Mouse (Mus musculus): ENCODE measurements around the gene Aip. TPM values are rescaled to one million over a fixed set of nuclear protein-coding genes. Genes with fewer than 3 reads are reported as not detected.

The Aip gene
- 35.7 and 52.1 TPM in 2 replicates for total RNA-seq (2015; ENCODE audit: low replicate concordance)
- 20.9 and 49.9 TPM in 2 replicates for total RNA-seq (2017; ENCODE audit: low replicate concordance)

DNA sequence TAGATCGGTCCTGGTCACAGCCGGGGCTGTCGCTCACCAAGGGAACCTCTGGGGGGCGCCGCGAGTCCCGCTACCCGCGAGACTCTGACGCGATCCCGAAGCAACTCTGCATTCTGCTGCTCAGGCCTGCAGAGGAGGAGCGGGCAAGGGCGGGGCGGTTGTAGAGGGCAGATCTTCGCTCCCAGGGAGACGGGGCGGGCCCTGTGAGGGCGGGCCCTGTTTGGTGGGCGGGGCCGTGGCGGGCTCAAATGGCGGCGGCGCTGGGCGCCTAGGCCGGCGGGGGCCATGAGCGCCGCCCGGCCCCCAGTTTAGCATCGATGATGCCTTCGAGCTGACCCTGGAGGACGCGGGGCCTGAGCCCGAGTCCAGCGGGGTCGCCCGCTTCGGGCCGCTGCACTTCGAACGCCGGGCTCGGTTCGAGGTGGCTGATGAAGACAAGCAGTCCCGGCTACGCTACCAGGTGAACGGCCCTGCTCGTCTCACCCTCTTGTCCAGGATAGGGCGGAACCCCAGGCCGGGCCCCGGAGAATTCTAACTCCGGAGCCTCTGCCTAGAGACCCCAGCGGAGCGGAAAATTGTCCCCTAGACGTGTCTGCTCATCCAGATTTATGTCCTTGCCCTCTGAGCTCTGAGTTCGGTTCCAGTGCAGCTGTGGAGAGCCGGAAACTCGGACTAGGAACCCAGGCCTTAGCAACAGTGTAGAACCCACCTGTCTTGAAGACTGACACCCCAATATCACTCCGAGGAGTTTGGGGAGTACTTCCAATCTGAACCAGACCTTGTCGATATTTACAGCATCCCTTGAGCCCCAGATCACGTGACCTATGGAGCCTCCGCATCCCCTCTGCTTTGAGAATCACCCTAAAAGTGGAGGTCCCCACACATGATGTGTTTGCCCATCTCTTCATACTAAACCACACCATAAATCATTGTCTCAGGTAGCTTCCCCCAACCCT is at the start of gene Aip:
Gene Aip (minus strand): TSS at position 118 of the 956 bp plus-strand sequence.
- peak; percentile 72 for ATAC-seq (replicated peaks; ENCODE audit: low FRiP score, poor library complexity, severe bottlenecking)

DNA sequence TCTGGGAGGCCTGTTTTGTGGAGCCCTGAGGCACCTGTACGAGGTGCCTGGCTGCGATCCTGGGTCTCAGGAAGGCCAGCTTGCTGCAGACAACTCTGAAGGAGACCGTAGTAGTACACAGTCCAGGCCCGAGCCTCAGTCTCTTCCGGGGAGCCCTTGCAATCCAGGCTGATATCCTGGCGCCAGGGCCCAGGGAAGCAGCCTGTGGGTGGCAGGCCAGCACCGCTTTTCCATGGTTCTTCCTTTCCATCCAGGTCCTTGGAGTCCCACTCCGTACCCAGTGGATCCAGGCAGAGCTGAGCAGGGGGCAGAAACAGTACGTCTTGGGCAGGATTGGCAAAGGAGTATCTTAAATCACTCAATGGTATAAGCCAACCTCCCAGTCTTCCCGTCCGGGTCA is 47.3 kb upstream of the Aip start:
- no peak for ATAC-seq (replicated peaks; ENCODE audit: low FRiP score, poor library complexity, severe bottlenecking)

DNA sequence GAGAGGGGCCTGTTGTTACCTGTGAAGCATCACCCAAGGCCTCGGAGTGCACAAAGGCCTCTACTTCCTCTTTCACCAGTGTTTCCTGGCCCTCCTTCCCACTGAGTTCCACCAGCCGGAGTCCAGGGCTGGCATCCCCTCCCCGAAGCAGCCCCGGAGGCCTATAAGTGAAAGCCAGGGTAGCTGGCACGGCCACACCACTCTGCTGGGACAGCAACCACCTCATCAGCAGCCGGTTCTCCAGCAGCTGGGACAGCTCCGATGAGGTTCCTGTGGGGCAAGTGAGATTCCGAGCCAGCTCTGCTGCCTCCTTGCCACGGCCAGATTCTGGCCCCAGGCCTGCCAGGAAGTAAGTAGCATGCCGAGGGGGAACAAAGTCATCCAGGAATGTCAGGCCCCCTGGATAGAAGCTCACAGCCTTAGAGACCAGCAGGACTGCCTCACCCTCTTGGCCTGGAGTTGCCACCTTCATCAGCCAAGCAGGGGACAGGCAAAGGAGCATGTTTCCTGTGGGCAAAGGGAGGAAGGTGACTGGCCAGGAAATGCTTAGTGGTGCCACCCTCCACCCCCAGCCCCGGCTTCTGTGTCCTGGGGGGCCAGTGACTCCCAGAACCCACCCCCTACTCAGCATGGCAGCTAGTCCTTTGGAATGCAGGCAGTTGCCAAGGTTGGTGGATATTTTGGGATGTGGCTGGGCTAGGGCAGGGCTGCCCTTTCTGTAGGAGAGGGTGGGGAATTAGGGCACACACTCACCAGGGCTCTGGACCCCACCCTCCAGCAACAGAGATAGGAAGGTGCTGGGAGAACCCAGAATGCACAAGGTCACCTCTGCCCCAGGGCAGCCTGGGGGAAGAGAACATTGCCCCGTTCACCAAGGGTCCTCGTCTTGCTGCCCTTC is 46.0 kb upstream of the Aip start:
- ATAC-seq (replicated peaks; ENCODE audit: low FRiP score, poor library complexity, severe bottlenecking): no peak

DNA sequence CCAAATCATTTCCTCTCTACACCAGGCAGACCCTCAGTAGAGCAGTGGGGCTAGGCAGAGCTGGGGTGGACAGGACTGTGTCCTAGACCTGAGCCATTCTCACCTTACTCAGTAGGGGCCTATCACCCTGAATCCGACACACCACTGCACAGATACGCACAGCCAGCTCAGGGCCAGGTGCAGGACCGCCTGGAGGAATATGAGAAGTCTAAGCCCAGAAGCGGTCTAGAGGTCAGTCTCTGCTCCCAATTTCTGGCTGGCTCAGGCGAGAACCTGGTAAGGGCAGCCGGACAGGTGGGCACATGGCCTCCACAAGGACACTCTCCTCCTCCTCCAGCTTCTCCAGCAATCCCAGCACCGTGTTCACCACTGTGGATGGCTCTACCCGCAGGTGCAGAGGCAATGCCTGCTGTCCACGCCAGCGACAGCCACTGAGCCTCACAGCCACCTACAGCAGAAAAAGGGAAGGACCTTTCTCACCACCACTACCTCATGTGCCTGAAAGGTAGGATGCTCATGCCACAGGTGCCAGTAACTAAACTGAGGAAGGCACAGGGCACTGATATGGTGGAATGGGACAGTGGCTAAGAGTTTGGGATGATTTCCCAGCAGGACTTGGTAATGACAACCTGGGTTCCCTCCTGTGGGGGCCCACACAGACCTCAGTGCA is 45.2 kb upstream of the Aip start:
- ATAC-seq (replicated peaks; ENCODE audit: low FRiP score, poor library complexity, severe bottlenecking): no peak

DNA sequence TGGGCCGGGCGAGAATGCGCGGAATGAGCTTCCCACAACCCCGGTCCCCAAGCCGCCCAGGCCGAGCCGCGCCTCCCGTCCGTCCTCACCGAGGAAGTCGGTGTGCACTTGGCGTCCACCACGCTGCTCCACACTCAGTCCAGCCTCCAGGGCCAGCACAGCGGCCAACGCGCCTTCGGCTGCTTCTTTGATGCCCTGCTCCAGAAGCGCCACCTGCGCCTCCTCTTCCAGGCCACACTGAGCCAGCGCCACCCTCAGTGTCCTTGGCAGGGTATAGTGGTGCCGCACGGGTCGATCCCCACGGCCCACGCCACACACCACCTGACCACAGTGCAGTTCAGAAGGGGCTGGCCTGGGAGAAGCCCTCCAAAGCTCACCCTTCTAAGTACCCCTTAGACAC is 44.2 kb upstream of the Aip start:
- no peak; the same call in 1 of the 2 replicates for ATAC-seq (replicated peaks; ENCODE audit: low FRiP score, poor library complexity, severe bottlenecking)

DNA sequence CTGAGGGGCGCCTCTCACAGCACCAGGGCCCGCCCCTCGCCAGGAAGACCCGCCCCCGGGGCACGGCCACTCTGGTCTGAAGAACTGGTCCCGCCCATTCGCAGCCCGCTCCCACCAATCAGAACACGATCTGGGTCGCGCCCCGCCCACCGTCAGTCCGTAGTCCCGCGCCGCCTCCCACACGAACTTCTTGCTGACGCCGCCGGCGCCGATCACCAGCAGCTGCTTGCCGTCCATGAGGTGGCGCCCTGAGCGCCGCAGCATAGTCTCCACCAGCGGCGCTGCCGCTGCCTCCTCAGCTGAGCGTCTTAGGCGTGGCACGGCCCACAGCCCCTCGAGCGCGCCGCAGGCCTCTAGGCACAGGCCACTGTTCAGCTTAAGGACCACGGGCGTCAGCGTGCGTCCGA is 43.7 kb upstream of the Aip start:
- peak; percentile 94 for ATAC-seq (replicated peaks; ENCODE audit: low FRiP score, poor library complexity, severe bottlenecking)

DNA sequence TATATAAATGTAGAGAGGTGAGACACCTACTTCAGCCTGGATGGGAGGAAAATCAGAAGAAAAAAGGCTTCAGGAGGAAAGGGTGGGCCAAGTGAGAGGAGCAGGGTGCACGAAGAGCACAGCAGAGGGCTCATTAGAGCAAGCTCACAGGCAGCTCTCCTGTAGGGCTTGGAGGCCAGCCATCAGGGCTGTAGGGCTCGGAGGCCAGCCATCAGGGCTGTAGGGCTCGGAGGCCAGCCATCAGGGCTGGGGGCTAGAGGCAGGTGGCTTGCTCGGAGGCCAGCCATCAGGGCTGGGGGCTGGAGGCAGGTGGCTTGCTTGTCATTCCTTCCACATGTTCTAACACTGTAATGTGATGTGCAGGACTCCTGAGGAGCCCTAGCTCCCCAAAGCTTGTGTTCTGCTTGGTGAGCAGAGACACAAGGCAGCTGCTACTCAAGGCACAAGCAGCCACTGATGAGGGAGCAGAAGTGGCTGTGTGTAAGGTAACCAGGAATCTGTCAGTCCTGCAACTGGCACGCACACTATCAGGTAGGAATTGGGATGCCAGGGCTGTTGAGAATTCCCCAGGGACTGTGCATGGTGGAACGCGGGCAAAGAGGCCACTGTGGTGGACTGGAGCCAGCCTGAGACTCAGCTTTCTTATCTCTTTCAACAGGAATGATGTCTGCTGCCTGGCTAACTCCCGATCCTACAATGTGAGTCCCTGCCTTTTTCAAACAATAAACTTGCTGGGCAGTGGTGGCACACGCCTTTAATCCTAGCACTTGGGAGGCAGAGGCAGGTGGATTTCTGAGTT is 41.2 kb upstream of the Aip start:
- ATAC-seq (replicated peaks; ENCODE audit: low FRiP score, poor library complexity, severe bottlenecking): no peak

DNA sequence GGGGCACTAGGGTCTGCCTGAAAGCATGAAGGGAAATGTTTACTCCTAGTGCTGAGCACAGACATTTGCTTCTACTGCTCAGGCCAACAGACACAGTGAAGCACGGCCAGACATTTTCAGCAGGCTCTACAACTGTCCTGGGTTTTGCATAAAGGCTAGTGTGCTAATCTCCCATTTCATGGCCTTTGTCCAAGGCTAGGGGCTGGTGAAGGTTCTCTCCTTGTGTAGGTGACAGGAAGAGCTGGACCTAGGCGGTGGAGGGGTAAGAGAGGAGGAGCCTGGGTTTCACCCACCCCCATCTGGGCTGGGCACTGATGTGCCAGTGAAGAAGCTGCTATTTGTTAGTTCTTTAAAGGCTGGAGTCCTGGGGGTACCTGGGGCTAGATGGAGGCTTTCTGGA is 39.1 kb upstream of the Aip start:
- ATAC-seq (replicated peaks; ENCODE audit: low FRiP score, poor library complexity, severe bottlenecking): no peak

DNA sequence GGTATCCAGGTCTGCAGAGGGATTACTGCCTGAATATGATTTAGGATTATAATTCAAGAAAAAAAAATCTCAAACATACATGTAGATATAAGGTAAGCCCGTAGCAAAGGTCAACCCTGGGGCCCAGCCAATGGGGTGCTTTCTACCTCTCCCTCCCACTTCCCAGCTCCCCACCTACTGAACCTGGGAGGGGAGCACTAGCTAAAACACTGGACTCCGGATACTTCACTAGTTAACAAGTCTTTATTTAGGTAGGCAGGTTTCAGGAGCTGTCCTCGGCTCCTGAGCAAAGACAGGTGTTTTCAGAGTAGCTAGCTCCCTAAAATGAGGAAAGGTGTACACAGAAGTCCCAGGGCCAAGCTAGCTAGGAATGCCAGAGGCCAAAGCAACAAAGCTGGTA is 38.4 kb upstream of the Aip start:
- ATAC-seq (replicated peaks; ENCODE audit: low FRiP score, poor library complexity, severe bottlenecking): no peak

DNA sequence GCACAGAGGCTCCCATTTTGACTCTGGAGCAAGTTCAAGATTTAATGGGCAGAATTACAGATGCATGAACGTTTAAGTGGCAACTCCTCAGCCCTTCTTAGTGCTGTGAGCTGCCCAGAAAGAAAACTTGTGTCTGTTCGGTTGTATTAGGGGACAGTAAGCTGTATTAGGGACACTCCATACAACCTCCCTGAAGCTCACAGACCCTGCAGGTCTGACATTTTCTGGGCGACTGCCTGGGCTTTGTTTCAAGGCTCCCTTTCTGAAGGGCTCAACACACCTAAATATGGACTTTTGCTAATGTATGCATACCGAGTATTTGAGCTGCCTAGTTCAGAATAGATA is 37.9 kb upstream of the Aip start:
- no peak for ATAC-seq (replicated peaks; ENCODE audit: low FRiP score, poor library complexity, severe bottlenecking)

DNA sequence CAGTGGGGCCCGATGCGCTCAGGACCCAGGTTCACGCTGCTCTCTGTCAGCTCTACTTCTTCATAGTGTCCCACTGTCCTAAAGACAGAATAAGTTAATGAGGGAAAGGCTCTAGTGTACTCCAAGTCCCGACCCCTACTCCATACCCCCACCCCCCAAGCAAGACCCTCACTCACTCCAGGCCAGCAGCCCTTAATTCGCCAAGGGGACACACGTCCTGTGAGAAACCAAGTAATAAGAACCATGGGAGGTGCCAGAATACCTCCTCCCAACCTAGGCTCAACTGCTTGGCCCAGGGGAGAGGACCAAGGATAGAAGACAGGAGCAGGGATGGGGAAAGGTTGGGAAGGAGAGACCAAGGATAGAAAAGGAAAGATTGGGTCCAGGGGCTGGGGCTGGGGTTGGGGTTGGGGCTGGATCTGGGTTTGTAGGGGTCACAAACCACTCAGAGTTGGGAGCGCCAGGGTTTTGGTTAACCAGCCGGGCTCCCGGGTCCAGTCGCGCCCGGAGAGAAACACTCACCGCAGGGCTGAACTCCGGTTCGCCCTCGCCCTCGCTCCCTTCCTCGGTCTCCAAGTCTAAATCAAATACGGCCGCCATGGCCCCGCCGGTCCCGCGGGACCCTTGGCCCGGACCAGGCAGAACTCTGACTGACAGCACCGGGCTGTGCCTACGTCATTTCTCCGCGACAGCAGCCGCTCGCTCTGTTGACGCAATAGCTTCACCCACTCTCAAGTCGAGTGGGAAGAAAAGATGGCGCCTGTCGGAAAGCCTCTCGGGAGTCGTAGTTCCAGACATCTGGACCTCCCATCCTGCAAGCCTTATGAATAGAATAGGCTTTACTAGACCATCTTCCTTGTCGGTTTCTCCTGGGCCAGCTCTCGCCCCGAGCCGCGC is 37.2 kb upstream of the Aip start, which contains the start of gene Rps6kb2:
Gene Rps6kb2 (minus strand): TSS at position 709 of the 897 bp plus-strand sequence.
- peak; percentile 85 for ATAC-seq (replicated peaks; ENCODE audit: low FRiP score, poor library complexity, severe bottlenecking)

DNA sequence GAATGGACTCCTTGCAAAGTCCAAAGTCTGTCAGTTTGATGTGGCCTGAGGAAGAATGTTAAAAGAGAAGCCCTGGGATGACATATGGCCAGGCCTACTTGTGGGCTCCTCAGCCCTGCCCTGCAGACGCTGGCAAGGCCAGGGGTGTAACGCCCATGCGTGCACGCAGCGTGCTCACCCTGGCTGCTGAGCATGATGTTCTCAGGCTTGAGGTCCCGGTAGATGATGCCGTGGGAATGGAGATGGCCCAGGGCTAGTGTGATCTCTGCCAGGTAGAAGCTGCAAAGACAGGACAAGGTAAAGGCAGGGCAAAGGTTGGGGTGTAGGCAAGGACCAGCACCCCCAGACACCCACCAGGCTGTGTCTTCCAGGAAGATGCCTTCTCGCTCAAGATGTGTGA is 33.4 kb upstream of the Aip start:
- no peak for ATAC-seq (replicated peaks; ENCODE audit: low FRiP score, poor library complexity, severe bottlenecking)

DNA sequence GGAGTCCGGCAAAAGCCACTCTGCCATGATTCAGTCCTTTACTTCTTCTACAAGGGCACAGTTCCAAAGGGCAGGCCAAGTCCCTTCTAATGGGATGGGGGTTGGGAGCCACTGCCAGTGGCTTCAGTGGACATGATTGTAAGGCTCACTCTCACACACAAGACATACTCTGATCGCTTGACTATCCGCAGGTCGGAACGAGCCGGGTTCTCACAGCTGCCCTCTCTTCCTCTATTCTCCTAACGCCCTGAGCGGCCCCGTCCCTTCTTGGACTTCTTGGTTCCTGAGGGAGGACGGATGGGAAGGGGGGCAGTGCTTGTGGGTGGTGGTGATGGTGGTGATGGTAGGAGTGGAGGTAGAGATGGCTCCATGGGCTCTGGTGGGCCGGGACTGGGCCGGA is 31.1 kb upstream of the Aip start:
- ATAC-seq (replicated peaks; ENCODE audit: low FRiP score, poor library complexity, severe bottlenecking): no peak

DNA sequence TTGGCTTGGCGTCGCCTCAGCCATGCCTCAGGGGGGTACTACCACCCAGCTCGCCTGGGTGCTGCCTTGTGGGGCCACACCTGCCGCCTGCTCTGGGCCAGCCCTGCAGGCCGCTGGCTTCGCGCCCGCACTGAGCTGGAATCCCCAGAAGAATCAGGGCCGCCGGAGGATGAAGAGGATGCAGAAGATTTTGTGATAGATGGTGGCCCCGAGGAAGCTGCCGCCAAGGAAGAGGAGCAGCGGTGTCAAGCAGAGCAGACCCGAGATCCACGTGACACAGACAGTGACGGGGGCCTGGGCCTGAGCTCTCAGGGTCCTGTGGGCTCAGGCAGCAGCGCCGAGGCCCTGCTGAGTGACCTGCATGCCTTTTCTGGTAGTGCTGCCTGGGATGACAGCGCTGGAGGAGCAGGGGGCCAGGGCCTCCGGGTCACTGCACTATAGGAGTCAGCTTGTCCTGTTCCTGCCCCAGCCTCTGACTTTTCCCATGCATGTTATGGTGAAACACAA is 30.5 kb upstream of the Aip start:
- no peak for ATAC-seq (replicated peaks; ENCODE audit: low FRiP score, poor library complexity, severe bottlenecking)

DNA sequence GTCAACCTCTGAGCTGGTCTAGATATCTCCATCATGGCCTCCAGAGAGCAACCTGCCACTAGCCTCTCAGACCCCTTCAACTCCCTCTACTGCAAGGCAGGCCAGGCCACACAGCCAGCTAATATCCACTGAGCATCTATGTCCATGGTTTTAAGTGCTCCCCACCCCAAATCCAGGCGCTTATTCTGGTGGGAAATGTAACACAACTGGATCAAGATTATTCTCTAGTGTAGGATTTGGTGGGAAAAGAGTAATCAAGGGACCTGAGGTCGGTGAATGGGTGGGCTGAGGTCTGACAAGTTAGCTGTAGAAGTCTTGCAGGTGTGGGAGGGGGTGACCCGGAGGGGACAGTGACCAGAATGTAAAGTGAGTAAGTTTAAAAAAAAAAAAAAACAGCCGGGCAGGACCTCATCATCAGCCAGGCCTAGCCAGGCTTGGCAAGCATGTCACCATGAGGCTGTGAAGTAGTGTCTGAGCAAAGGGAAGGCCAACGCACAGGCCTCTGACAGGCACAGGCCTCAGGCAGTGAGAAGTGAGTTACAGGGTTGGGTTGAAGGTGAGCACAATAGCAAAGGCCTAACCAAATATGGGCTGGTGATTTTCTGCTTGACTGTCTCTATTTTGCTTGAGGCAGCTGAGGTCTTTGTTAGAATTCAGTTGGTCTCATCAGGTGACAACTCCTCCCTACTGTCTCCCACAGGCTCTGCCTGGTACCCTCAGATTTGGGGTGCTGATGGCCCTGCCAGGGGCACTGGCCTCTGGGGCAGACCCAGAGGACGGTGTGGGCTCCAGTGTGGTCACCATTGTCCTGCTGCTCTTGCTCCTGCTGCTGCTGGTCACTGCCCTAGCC is 29.8 kb upstream of the Aip start:
- no peak for ATAC-seq (replicated peaks; ENCODE audit: low FRiP score, poor library complexity, severe bottlenecking)

DNA sequence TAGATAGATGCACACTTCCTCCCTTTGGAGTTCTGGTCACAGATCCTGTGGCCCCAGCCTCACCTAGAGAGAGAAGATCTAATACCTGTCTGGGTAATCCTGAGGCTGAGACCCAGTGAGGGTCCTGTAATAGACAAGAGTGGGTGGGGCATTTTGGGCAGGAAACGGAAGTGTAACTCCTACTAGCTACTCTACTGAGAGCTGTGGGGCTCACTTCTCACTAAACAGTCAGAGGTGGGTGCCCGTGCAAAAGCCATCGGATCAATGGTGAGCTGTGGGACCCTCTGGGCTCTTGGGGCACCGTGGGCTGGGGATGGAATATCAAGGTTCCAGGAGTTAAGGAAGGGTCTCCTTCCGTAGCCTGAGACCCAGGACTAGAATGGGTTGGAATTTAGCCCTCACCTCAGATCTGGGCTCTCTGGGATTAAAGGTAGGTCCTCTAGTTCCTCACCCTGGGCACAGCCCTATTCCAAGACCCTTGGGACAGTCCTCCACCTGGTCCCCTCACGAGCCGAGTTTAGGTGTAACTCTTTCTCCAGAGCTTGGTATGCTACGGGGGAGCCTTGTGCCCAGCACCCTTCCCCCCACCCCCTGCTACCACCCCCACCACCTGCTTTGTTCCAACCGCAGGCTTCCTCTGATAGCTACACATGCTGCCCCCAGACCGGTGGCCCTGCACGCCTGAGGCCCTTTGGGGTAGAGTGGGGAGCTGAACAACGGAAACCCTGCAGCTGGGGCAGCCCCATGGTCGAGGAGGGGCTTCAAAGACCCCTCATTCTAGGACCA is 29.0 kb upstream of the Aip start:
- ATAC-seq (replicated peaks; ENCODE audit: low FRiP score, poor library complexity, severe bottlenecking): no peak
